Mouse (Mus musculus): ENCODE measurements around the gene Nmnat1.
"Not testable (repeated sequence)": the region's sequence is repeated elsewhere in the genome, so short reads cannot be mapped to it uniquely, and the experiment has no call there.

The Nmnat1 gene

GRCm38 (mm10) chr4:149489415-149490240 is 4.6 kb upstream of the Nmnat1 start:
- DNase-seq, result no peak

DNA sequence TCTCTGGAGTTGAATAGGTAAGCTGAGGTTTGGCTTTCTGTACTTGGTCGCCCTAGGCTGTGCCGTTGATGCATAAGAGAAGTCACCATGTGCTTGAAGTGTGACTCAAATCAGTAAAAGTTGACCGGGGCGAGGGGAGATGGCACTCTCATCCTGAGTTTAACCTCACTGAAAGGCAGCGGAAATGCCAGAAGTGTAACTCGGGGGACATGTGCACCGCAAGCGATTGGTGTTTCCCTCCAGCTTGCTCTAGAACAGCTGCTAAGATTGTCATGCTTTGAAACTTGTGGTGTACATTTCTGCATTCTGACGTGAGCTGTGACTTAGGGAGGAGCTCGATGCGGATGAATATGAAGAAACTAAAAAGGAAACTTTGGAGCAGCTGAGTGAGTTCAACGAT is 2.7 kb upstream of the Nmnat1 start:
- no peak for DNase-seq

DNA sequence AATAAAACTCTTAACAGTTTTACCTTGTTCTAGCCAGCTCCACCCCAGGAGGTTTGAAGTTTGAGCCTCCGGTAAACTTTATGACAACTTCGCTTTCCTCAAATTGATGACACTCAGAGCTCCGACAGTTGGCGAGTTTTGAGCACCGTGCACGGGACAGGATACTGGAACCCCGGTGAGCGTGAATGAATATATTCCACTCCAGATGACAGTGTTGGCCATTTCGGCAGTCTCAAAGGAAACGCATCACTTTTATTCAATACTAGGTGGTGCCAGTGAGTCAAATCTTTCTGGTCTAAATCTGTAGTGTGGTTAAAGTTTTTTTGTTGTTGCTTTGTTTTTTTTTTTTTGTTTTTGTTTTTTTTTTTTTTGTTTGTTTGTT is 814 bp upstream of the Nmnat1 start:
- peak; percentile 50 for DNase-seq

- DNase-seq, result no peak
These were observed 436 bp downstream of the Nmnat1 start for GRCm38 (mm10) chr4:149484566-149484965.

- no peak for DNase-seq
These were observed 7.9 kb downstream of the Nmnat1 start, which contains the start of gene Tmem274 for GRCm38 (mm10) chr4:149477078-149477477. Gene Tmem274 (plus strand): TSS chr4:149477378.

- DNase-seq, result no peak
These were observed 9.9 kb downstream of the Nmnat1 start for GRCm38 (mm10) chr4:149475096-149475495.

- no peak for DNase-seq
These were observed 15.4 kb downstream of the Nmnat1 start for GRCm38 (mm10) chr4:149469557-149469956.

DNA sequence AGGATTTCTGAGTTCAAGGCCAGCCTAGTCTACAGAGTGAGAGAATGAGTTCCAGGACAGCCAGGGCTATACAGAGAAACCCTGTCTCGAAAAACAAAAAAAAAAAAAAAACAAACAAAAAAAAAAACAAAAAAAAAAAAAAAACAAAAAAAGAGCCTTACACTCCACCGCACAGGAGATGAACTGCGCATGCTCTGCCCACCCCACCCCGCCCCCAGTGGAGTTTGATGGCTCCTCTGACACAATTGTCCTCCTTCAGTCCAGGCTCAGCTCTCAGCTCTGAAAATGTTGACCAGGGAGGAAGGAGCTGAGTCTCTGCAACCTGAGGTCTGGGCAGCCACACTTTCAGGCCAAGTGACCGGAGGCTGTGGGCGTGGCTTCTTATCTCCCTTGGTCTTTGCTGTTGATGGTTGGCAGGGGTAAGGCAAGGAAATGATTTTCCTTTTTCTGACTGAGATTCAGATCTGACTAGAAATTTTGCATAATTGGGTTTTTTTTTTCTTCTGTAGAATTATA is 21.5 kb downstream of the Nmnat1 start:
- no peak for DNase-seq

DNA sequence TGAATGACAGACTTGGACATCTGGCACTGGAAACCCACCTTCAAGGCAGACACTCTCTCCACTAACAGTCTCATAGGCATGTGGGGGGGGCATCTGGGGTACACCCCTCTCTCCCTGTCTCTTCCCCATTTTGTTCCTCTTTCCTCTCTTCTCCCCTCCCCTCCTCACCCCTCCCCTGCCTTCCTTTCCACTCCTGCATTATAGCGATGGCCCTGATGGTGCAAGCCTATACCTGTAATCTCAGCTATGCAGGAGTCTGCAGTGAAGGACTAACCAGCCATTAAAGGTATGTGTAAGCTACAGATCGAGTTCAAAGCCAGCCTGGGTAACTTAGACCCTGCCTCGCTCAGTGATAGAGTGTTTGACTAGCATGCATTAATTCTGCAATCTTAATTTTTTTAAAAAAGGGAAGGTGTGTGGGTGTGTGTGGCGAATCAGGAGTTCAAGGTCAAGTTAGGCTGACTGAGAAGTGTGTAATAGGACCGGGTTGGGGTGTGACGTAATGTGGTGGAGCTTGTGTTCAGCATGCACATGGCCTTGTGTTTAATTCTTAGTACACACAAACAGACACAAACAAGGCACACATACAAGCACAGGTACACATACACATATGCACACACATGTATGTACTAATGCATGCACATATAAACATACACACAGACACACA is 22.6 kb downstream of the Nmnat1 start:
- DNase-seq, result no peak

- DNase-seq, result no peak
These were observed 23.3 kb downstream of the Nmnat1 start for GRCm38 (mm10) chr4:149461579-149462304.

DNA sequence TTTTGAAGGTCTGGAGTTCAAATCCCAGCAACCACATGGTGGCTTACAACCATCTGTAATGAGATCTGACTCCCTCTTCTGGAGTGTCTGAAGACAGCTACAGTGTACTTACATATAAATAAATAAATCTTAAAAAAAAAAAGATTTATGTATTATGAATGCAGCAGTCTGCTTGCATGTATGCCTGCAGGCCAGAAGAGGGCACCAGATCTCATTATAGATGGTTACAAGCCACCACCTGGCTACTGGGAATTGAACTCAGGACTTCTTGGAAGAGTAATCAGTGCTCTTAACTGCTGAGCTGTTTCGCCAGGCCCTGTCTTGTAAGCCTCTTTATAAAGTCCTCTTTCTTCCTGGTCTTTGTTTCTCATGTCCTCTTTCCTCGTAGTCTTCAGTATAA is 24.5 kb downstream of the Nmnat1 start:
- not testable (repeated sequence) for DNase-seq

- DNase-seq, result no peak
These were observed 25.6 kb downstream of the Nmnat1 start for GRCm38 (mm10) chr4:149459425-149459824.

DNA sequence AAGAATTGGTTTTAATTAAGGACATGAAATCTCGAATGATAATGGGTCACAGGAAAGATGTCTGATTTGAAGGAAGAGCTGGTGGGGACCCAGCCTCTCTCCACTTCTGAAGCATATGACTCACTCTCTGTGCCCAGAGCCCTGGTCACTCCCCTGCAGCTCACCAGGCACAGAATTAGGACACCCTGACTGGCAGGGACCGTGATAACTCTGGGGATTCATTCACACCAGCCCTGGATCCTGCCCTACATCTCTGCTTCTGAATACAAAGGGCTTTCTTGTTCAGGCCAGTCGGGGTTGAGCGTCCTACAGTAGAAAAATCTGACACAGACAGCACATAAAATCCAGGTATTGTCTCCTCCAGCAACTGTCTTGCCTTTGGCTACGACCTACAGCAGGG is 26.5 kb downstream of the Nmnat1 start:
- no peak for DNase-seq

DNA sequence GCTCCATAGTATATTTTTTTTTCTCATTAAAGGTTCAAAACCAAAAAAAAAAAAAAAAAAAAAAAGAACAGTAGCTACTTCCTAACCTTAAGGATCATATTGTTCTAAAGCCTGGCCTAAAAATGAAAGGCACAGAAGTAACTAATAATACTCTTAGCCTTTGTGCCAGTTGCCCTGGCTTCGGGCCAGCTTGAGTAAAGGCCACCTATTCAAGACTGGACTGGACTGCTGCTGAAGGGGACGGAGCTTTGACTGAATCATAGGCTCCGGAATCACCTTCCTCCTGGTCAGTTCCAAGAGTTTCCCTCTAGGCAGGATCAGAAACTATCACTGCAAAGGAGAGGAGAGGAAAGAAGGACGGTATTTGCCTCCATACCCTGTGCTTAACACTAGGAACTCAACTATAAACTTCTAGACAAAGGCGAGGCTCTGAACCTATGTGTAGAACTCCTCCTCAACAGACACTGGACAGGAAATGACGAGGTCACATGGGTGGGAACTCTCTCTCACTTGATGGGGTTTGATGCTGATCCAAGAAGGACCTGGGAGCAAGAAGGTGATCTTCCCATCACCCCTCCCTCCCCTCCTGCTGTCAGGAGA is 27.1 kb downstream of the Nmnat1 start:
- peak; percentile 75 for DNase-seq

DNA sequence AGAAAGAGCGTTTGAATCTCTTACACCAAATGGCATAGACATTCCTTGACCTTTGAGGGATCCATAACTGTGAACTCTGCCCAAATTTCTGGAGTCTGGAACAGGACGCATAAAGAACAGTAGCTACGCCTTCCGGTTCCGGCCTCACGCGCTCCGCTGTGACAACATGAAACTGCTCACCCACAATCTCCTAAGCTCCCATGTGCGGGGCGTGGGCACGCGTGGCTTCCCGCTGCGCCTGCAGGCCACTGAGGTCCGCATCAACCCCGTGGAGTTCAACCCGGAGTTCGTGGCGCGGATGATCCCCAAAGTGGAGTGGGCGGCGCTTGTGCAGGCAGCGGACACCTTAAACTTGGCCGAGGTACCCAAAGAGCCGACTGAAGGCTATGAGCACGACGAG is 27.8 kb downstream of the Nmnat1 start:
- DNase-seq, result not testable (repeated sequence)

DNA sequence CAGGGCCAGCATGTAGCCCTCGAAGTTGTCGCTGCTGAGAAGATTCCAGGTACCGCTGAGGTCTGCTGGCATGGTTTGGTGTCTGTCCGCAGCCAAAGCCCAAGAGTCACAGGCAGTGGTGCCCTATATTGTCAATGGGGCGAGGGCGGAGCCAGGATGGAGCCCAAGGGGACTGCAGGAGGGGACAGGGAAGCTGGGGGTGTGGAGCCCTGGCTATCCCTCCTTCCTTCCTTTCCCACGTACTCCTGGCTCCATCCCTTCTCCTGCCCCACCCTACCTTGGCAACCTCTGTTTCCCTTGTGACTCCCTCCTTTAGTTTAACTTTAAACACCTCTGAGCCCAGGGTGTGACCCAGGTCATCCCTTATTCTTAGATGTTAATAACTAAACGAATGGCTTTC is 30.1 kb downstream of the Nmnat1 start, which contains the start of gene Rbp7:
TSS of gene Rbp7 (minus strand) at position 100 of the 400 bp plus-strand sequence.
- DNase-seq, result peak; percentile 51

- no peak for DNase-seq
These were observed 30.7 kb downstream of the Nmnat1 start for GRCm38 (mm10) chr4:149454263-149454662.

GRCm38 (mm10) chr4:149453656-149454055 is 31.3 kb downstream of the Nmnat1 start:
- peak; percentile 60 for DNase-seq

DNA sequence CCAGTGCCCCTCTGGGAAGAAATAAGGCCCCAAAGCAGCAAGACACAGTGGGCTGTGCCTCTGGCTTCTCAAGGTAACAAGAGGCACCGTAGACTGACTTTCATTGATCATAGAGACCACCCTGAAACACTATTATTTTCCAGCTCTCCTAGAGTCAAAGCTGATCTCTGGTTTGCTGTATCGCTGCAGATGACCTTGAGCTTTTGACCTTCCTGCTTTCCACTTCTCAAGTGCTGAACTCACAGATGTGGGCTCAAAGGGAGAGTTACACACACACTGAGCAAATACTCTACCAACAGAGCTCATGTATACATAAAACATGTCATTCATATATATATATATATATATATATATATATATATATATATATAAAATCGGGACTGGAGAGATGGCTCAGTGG is 34.4 kb downstream of the Nmnat1 start:
- DNase-seq, result no peak

- no peak for DNase-seq
These were observed 38.7 kb downstream of the Nmnat1 start for GRCm38 (mm10) chr4:149446309-149446708.

DNA sequence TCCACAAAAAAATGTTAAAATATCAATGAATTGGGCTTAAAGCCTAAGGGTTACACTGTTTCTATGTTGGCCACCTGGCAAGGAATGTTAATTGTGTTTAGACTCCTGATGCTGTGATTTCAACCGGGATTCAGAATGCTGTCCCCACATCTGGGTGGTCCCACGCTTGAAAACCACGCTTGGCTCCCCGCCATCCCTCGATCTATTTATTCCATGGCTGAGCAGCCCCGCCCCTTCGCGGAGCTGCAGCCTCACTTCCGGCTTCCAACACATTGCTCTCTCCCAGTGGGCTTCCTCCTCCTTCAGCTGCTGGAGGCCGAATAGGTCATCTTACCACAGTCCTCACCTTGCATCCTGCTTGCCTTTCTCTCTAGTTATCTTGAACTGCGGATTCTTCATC is 39.1 kb downstream of the Nmnat1 start:
- no peak for DNase-seq

GRCm38 (mm10) chr4:149444964-149445701 is 39.9 kb downstream of the Nmnat1 start:
- peak; percentile 92 for DNase-seq

Measured in kidney, adult 9 months (tissue).